Mouse (Mus musculus) kidney, adult 2 months (tissue): ENCODE results near the gene Ppp1r12b. TPM values are rescaled to one million over a fixed set of nuclear protein-coding genes. Genes with fewer than 3 reads are reported as not detected.
"Not testable (repeated sequence)": the region's sequence is repeated elsewhere in the genome, so short reads cannot be mapped to it uniquely, and the experiment has no call there.

Source experiments
- DNase-seq: peaks from one replicate; pipeline ENCODE4 v3.0.0; 2021
- H3K27ac ChIP-seq: fragments of 200-500 bp; 2 replicates; pipeline ENCODE4 v1.5.1; 2012; ENCODE audit warnings: low read depth, low read length, control low read depth, inconsistent platforms; ENCODE audit not compliant: insufficient read depth
- H3K27me3 ChIP-seq: fragments of 200-500 bp; replicated peaks from 2 replicates; pipeline ENCODE4 v1.6.1; 2012; ENCODE audit warnings: mild to moderate bottlenecking, moderate library complexity, low read length, inconsistent platforms; ENCODE audit not compliant: control insufficient read depth, insufficient read depth
- H3K36me3 ChIP-seq: fragments of 200-500 bp; 2 replicates; pipeline ENCODE4 v1.6.1; 2012; ENCODE audit warnings: mild to moderate bottlenecking, moderate library complexity, low read length, inconsistent platforms; ENCODE audit not compliant: control insufficient read depth, insufficient read depth
- H3K4me1 ChIP-seq: fragments of 200-500 bp; 2 replicates; pipeline ENCODE4 v1.6.1; 2011; ENCODE audit warnings: low read length; ENCODE audit not compliant: control insufficient read depth, insufficient read depth
- H3K4me3 ChIP-seq: fragments of 200-500 bp; 2 replicates; pipeline ENCODE4 v1.5.1; 2011; ENCODE audit warnings: mild to moderate bottlenecking, low read depth, low read length, control low read depth; ENCODE audit not compliant: insufficient read depth
- CTCF ChIP-seq: fragments of 200-500 bp; conservative IDR thresholded peaks from 2 replicates; pipeline ENCODE4 v1.5.1; 2011; ENCODE audit warnings: low read depth, mild to moderate bottlenecking, control low read depth, low read length, moderate library complexity, mixed read lengths; ENCODE audit not compliant: insufficient read depth, insufficient read length
- POLR2A ChIP-seq: fragments of 200-500 bp; IDR thresholded peaks from one replicate; pipeline ENCODE4 v1.6.1; 2011; ENCODE audit warnings: low read depth, low read length, control low read depth
- WGBS: fragments of 180-500 bp; shearing (Covaris S2); methylation state at CpG from one replicate; pipeline ENCODE4 v1.1.7; 2018; 5-methylcytosine and 5-hydroxymethylcytosine counted together
- polyA plus RNA-seq: library from polyadenylated mRNA; depleted of rRNA; stranded (reverse); fragments of >200 nt; gene quantifications from 2 replicates; pipeline ENCODE4 v1.2.3, GENCODE M21; 2012

The Ppp1r12b gene
- polyA plus RNA-seq, 1 experiment, result 5.6 TPM

- Histone ChIP-seq H3K4me3 (no peak overlapping the region), H3K4me1 (no peaks in the 10 kb centered on the region), H3K27me3 (no peaks in the 10 kb centered on the region), H3K27ac (no peak overlapping the region), H3K36me3 (no peaks in the 10 kb centered on the region)
- 93% methylated on average over 3 of the region's 3 CpGs for WGBS
- DNase-seq, result no peak
- TF ChIP-seq CTCF, result no peak
- TF ChIP-seq POLR2A, result no peak
Observed at GRCm38 (mm10) chr1:134852797-134853196, 102.9 kb downstream of the Ppp1r12b start.

- WGBS, result 93% methylated on average over 5 of the region's 5 CpGs
- DNase-seq, result no peak
- Histone ChIP-seq H3K36me3 (no peaks in the 10 kb centered on the region), H3K27ac (no peak overlapping the region), H3K4me1 (no peaks in the 10 kb centered on the region), H3K4me3 (no peak overlapping the region), H3K27me3 (no peaks in the 10 kb centered on the region)
- no peak for TF ChIP-seq POLR2A
- no peak for TF ChIP-seq CTCF
Observed at GRCm38 (mm10) chr1:134851211-134851610, 104.5 kb downstream of the Ppp1r12b start.

DNA sequence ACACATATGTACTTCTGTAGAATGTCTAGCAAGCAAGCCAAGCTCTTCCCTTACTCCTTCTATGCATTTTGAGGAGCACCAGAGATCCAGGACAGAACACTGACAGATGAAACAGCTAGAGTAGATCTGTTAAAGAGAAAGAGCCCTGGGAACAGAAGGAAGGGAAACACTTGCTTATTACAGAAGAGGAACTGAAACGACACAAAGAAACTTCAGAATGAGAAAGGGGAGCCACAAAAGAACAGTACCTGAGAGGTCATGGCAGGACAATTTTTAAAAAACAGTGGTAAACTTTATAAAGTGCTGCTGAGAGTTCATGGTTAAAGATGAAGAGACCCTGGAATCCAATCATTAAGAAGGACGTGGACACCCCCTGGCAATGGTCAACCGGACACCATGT, 105.4 kb downstream of the Ppp1r12b start:
- no peak for DNase-seq
- no peaks in the 10 kb centered on the region for H3K36me3 ChIP-seq
- H3K4me1 ChIP-seq, result no peaks in the 10 kb centered on the region
- H3K4me3 ChIP-seq, result no peak overlapping the region
- TF ChIP-seq CTCF, result no peak
- no peak for TF ChIP-seq POLR2A
- 92% methylated on average over 3 of the region's 3 CpGs for WGBS
- H3K27ac ChIP-seq, result no peak overlapping the region
- no peaks in the 10 kb centered on the region for H3K27me3 ChIP-seq

- no peaks in the 10 kb centered on the region for H3K27me3 ChIP-seq
- H3K36me3 ChIP-seq, result no peaks in the 10 kb centered on the region
- TF ChIP-seq CTCF (no peak), POLR2A (no peak)
- no peak overlapping the region for H3K27ac ChIP-seq
- H3K4me3 ChIP-seq, result no peak overlapping the region
- 89% methylated on average over 9 of the region's 9 CpGs for WGBS
- no peak for DNase-seq
- no peaks in the 10 kb centered on the region for H3K4me1 ChIP-seq
Observed at GRCm38 (mm10) chr1:134847851-134848250, 107.9 kb downstream of the Ppp1r12b start.

DNA sequence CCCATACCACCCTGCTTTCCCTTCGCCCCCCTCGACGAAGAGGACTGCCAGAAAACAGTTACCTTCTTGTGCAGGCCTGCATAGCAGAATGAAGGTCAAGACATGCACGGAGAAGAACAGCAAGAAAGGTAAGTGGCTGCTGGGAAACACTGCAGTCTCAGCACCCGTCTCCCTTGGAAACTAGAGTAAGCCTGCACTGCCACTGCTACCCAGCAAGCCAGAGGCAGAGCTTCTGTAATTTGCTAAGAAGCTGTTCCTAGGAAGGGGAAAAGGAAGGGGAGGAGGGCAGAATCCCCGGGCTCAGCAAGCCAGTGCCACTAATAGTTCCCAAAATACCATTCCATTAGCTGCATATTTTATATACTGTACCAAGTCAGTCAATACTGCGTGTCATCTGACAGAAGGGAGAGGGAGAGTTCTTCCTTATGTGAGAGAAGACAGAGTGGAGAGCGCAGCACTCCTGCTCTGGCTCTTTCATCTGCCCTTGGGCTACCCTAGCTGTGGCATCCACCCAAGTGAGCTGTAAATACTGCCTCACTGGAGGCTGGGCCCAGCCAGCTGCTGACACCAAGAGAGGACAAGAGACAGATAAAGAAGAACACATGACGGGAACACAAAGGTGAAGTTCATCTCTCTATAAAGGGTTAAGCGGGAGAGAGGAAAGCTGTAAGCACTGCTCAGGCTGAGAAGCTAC, 109.3 kb downstream of the Ppp1r12b start:
- no peak for TF ChIP-seq CTCF
- TF ChIP-seq POLR2A, result no peak
- no peak for DNase-seq
- no peaks in the 10 kb centered on the region for H3K4me1 ChIP-seq
- H3K36me3 ChIP-seq, result no peaks in the 10 kb centered on the region; the same call in 1 of the 2 replicates
- no peaks in the 10 kb centered on the region for H3K27me3 ChIP-seq
- no peak overlapping the region for H3K4me3 ChIP-seq
- no peak overlapping the region for H3K27ac ChIP-seq
- 89% methylated on average over 10 of the region's 10 CpGs for WGBS

- no peak for TF ChIP-seq POLR2A
- no peak for TF ChIP-seq CTCF
- WGBS, result 92% methylated on average over 6 of the region's 6 CpGs
Observed at GRCm38 (mm10) chr1:134843369-134843768, 112.4 kb downstream of the Ppp1r12b start.

DNA sequence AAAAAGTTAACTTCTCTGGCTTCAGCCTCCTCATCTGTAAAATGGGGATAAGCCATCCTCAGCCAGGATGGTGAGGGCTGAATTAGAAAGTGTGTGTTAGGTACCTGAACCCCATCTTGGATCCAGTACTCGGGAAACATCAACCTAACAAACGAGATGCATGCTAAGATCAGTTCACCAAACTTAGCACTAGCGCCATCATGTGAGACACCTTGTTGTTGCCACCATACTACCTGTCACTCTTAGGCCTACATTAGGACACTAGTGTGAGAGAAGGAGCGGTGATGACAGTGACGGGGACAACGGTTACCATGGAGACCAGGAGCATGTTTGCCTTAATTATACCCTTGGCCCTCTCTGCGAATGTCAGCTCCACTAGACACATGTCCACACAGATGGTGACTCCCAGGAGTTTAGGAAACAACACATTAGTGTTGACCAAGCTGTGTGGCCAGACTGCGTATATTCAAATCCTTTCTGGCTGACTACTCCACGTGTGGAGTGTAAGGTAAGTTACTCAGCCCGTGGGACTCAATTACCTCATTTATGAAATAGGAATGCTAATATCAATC, 118.7 kb downstream of the Ppp1r12b start:
- Histone ChIP-seq H3K4me3 (no peak overlapping the region), H3K4me1 (no peaks in the 10 kb centered on the region), H3K36me3 (no peaks in the 10 kb centered on the region; the same call in 1 of the 2 replicates), H3K27me3 (no peaks in the 10 kb centered on the region), H3K27ac (no peak overlapping the region)
- no peak for DNase-seq
- TF ChIP-seq POLR2A (no peak), CTCF (0 out of 2 replicates have a peak, but pooled peaks have one; percentile 5)
- 87% methylated on average over 10 of the region's 10 CpGs for WGBS

More at GRCm38 (mm10) chr1:134843369-134843768, 112.4 kb downstream of the Ppp1r12b start:
- Histone ChIP-seq H3K27ac (no peak overlapping the region), H3K4me1 (no peaks in the 10 kb centered on the region), H3K36me3 (no peaks in the 10 kb centered on the region; the same call in 1 of the 2 replicates), H3K27me3 (no peaks in the 10 kb centered on the region), H3K4me3 (no peak overlapping the region)
- no peak for DNase-seq

DNA sequence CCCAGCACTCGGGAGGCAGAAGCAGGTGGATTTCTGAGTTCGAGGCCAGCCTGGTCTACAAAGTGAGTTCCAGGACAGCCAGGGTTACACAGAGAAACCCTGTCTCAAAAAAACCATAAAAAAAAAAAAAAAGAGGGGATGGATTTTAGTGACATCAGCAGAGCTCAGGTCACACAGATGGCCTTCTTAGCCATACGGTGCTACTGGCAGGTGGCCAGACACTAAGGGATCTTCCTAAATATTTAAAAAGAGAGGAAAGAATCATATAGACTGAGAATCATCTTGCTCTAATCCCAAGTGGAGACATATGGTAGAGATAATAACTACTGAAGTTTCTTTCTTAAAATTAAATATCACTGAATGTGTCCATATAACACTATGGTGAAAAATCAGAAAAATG, 124.9 kb downstream of the Ppp1r12b start:
- not testable (repeated sequence) for H3K27ac ChIP-seq, H3K4me1 ChIP-seq, H3K27me3 ChIP-seq, DNase-seq, H3K36me3 ChIP-seq, H3K4me3 ChIP-seq
- whole genome bisulfite sequencing, result 95% methylated on average over 3 of the region's 3 CpGs
